Mouse (Mus musculus) limb, embryonic 12.5 days (tissue): ENCODE measurements around the gene Ksr2. TPM values are rescaled to one million over a fixed set of nuclear protein-coding genes. Genes with fewer than 3 reads are reported as not detected.
A peak's percentile ranks its signal among the peaks of the same experiment; 100 is the strongest.

Experiments used
- ATAC-seq: fragments of 200-750 bp; cut with Nextera tagmentation; 2 replicates; pipeline ENCODE4 v1.8.0; 2017; ENCODE audit warnings: low read depth, moderate TSS enrichment; ENCODE audit not compliant: insufficient number of reproducible peaks, insufficient read depth, low FRiP score, low TSS enrichment
- H3K27ac ChIP-seq: fragments of 300-500 bp; sonication (generic); 2 replicates; pipeline ENCODE4 v1.5.1; 2016; ENCODE audit warnings: mild to moderate bottlenecking, moderate library complexity
- H3K27me3 ChIP-seq: fragments of 300-500 bp; sonication (generic); 2 replicates; pipeline ENCODE4 v1.6.1; 2016; ENCODE audit warnings: mild to moderate bottlenecking, moderate library complexity
- H3K36me3 ChIP-seq: fragments of 300-500 bp; sonication (generic); 2 replicates; pipeline ENCODE4 v1.6.1; 2016; ENCODE audit warnings: mild to moderate bottlenecking, moderate library complexity
- H3K4me1 ChIP-seq: fragments of 300-500 bp; sonication (generic); replicated peaks from 2 replicates; pipeline ENCODE4 v1.6.1; 2016
- H3K4me2 ChIP-seq: fragments of 300-500 bp; sonication (generic); 2 replicates; pipeline ENCODE4 v1.6.1; 2016; ENCODE audit warnings: mild to moderate bottlenecking, moderate library complexity
- H3K4me3 ChIP-seq: fragments of 300-500 bp; sonication (generic); replicated peaks from 2 replicates; pipeline ENCODE4 v1.5.1; 2016; ENCODE audit warnings: mild to moderate bottlenecking
- H3K9ac ChIP-seq: fragments of 300-500 bp; sonication (generic); replicated peaks from 2 replicates; pipeline ENCODE4 v1.6.1; 2016; ENCODE audit warnings: mild to moderate bottlenecking, moderate library complexity
- H3K9me3 ChIP-seq: fragments of 300-500 bp; sonication (generic); 2 replicates; pipeline ENCODE4 v1.6.1; 2016; ENCODE audit warnings: mild to moderate bottlenecking, moderate library complexity
- WGBS: fragments of 180-500 bp; shearing (Covaris S2); methylation state at CpG from one replicate; pipeline ENCODE4 v1.1.7; 2016; 5-methylcytosine and 5-hydroxymethylcytosine counted together
- polyA plus RNA-seq: library from polyadenylated mRNA; unstranded; fragments of >200 nt; fragmentation: Nextera tagmentation; extraction: Ambion mirVana; gene quantifications from 2 replicates; pipeline ENCODE4 v1.2.1, GENCODE M21; 2016

Gene Ksr2
- polyA plus RNA-seq, 1 experiment from 2014 or later, result 0.16 TPM

DNA sequence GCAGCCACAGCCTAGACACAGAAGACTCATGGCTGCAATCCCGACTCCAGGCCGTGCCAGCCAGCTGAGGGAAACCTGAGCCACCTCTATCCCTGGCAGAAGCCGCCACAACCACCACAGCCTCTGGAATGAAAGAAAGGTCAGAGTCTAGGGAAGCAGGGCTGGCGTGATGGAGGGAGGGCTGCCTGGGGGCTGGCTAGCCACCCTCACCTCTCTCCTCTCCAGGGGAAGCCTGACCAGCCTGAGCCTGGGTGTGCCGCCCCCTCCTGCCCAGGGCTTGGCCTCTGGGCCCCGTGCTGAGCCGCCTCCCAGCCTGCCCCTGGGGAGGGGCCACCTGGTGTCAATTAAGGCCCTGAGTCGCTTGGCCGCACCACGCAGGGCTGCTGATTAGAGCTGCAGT lies 366.9 kb downstream of the Ksr2 start, which contains the start of gene Nos1:
TSS of gene Nos1 (plus strand) at position 352 of the 400 bp plus-strand sequence.
- peak within 1 kb of the TSS; percentile 27 for H3K4me2 ChIP-seq
- H3K27me3 ChIP-seq, result no peaks in the 10 kb centered on the region
- H3K27ac ChIP-seq, result 0 out of 2 replicates have a peak within 1 kb of the TSS, but pooled peaks have one; percentile 29
- H3K4me1 ChIP-seq, result peaks cover 16% of the 10 kb centered on the region
- no peaks in the 10 kb centered on the region for H3K9me3 ChIP-seq
- no peak within 1 kb of the TSS for H3K4me3 ChIP-seq
- 0 out of 2 replicates have a peak, but pooled peaks have one; percentile 33 for ATAC-seq
- H3K9ac ChIP-seq, result no peak within 1 kb of the TSS; the same call in 1 of the 2 replicates
- 5% methylated on average over 10 of the region's 10 CpGs for WGBS
- no peaks in the 10 kb centered on the region for H3K36me3 ChIP-seq

DNA sequence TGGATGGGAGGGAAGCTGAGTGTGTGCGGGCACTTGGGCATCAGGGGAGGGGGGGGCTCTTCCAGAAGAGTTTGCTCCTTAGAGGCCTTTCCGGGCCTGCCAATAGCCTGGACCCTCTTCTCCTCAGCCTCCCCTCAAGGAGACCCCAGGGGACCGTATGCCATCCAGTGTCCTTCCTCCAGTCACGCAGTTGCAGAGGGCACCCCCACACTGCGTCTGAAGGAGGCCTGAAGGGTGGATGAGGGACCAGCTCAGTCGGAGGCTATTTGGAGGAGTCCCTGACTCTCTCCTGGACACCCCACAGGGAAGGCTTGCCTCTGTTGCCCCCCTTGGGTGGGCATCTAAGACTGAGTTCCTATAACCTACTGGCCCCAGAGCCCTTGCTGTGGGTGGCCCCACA lies 367.4 kb downstream of the Ksr2 start:
- Histone ChIP-seq H3K9me3 (no peaks in the 10 kb centered on the region), H3K4me3 (no peak overlapping the region), H3K4me1 (peaks cover 16% of the 10 kb centered on the region), H3K9ac (no peak overlapping the region; the same call in 1 of the 2 replicates), H3K27ac (no peak overlapping the region), H3K36me3 (no peaks in the 10 kb centered on the region), H3K4me2 (peak overlapping the region; percentile 27), H3K27me3 (no peaks in the 10 kb centered on the region)
- no peak for ATAC-seq
- WGBS, result 38% methylated on average over 5 of the region's 6 CpGs

DNA sequence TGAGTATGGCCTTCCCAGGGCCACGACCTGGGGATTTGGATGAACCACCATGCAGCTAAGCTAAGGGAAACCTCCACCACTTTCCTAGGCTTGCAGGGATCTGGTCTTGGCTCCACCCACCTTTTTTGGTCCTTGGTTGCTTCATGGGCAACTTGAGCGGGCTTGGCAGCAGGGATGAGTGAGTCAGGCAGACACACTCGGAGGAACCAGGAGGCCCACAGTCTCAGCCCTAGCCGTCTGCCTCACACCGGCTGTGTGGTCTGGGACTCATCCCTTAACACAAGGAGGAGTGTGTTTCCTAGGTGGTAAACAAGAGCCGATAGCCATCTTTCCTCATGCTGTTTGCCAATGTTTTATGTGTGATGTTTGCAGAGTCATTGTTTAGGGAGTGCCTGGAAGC lies 376.3 kb downstream of the Ksr2 start:
- 66% methylated on average over 6 of the region's 6 CpGs for WGBS
- Histone ChIP-seq H3K4me3 (no peak overlapping the region), H3K27me3 (no peaks in the 10 kb centered on the region), H3K4me2 (no peak overlapping the region), H3K27ac (no peak overlapping the region), H3K9me3 (peaks cover 6% of the 10 kb centered on the region; the same call in 1 of the 2 replicates), H3K36me3 (no peaks in the 10 kb centered on the region), H3K4me1 (0 out of 2 replicates have a peak, but pooled peaks cover 5% of the 10 kb centered on the region), H3K9ac (no peak overlapping the region)
- no peak for ATAC-seq

DNA sequence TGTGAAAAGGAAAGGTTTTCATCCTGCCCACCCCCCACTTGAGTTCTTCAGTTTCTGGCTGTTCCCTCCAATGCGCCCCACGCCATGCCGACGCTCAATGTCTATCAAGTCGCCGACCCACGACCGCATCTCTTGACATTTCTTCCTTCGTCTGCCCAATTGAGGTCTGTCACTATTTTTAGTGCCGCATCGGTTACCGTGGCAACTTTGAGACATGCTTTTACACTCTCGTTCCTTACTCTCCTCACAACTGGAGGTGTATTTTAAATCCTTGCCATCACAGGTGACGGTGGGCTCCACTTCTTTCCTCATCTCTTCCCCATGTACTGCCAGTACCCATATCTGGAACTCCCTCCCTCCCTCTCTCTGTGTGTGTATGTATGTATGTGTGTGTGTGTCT lies 378.1 kb downstream of the Ksr2 start:
- 89% methylated on average over 14 of the region's 14 CpGs for WGBS
- H3K9me3 ChIP-seq, result peaks cover 6% of the 10 kb centered on the region; the same call in 1 of the 2 replicates
- no peak overlapping the region for H3K4me2 ChIP-seq
- no peak overlapping the region for H3K4me3 ChIP-seq
- no peaks in the 10 kb centered on the region for H3K36me3 ChIP-seq
- no peak overlapping the region for H3K9ac ChIP-seq
- H3K27me3 ChIP-seq, result no peaks in the 10 kb centered on the region; the same call in 1 of the 2 replicates
- H3K27ac ChIP-seq, result no peak overlapping the region
- ATAC-seq, result no peak
- H3K4me1 ChIP-seq, result 0 out of 2 replicates have a peak, but pooled peaks cover 5% of the 10 kb centered on the region

DNA sequence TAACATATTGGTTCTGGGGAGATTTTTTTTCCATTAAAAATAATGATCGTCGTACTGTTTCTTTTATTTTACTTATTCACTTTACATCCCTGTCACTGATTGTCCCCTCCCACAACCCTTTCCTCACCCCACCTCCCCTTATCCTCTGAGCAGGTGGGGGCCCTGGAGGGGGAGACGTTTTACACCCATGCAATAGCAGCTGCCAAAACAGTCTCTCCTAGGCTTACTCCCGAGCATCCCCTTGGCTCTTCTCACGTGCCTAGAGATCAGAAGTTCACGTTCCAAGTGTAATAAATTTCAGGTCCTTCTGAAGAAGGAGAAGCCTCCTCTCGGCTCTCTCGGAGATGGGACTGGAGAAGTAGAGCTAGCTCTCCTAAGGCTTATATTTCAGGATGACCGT lies 387.0 kb downstream of the Ksr2 start:
- no peak for ATAC-seq
- 60% methylated on average over 9 of the region's 9 CpGs for WGBS

DNA sequence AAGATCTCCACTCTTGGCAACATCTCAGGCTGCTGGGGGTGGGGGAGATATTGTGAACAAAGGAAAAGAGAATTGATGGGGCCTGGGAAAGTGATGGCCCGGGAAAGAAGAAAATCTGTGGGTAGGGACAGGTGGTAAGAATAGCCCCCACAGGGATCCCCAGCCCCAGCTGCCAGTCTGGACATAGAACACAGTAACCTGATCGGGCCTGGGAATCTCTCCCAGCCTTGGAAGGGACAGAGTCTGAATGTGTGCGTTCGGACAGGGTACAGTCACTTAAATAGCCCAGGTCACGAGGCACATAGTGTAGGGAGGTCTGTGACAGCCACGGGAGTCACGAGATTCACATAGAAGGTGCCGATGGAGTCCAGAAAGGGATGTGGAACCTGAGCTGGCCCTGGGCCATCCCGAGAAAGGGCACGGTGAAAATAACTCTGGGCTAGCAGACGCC lies 388.3 kb downstream of the Ksr2 start:
- Histone ChIP-seq H3K36me3 (no peaks in the 10 kb centered on the region), H3K4me2 (no peak overlapping the region), H3K4me1 (no peaks in the 10 kb centered on the region; the same call in 1 of the 2 replicates), H3K9me3 (no peaks in the 10 kb centered on the region), H3K27me3 (0 out of 2 replicates have a peak, but pooled peaks cover 3% of the 10 kb centered on the region), H3K4me3 (no peak overlapping the region), H3K27ac (no peak overlapping the region), H3K9ac (no peak overlapping the region)
- ATAC-seq, result no peak
- 76% methylated on average over 11 of the region's 11 CpGs for WGBS

More for the DNA sequence above, 387.0 kb downstream of the Ksr2 start:
- Histone ChIP-seq H3K4me3 (no peak overlapping the region), H3K9ac (no peak overlapping the region), H3K27me3 (no peaks in the 10 kb centered on the region), H3K4me1 (no peaks in the 10 kb centered on the region; the same call in 1 of the 2 replicates), H3K9me3 (no peaks in the 10 kb centered on the region), H3K27ac (no peak overlapping the region), H3K36me3 (no peaks in the 10 kb centered on the region), H3K4me2 (no peak overlapping the region)

DNA sequence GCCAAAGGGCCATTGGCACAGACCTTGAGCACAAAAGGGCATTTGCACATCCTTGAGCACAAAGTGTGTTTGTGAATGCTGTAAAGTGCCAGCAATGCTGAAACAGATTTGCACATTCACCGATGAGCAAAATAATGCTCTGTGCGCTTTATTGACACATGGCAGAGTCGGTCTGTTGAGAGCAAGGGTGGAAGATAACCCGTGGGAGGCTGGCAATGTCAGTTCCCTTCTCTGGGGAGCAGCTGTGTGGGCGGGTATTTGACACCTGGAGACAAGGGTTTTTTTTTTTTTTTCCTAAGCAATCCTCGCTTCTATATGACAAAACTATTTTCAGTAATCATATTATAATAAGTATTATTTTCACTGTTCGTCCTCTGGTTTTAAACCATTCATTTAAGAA lies 389.8 kb downstream of the Ksr2 start:
- WGBS, result 75% methylated on average over 7 of the region's 7 CpGs
- Histone ChIP-seq H3K36me3 (no peaks in the 10 kb centered on the region), H3K27me3 (0 out of 2 replicates have a peak, but pooled peaks cover 3% of the 10 kb centered on the region), H3K4me2 (no peak overlapping the region), H3K4me3 (no peak overlapping the region), H3K9me3 (no peaks in the 10 kb centered on the region), H3K9ac (no peak overlapping the region), H3K27ac (no peak overlapping the region), H3K4me1 (no peaks in the 10 kb centered on the region; the same call in 1 of the 2 replicates)
- no peak for ATAC-seq

DNA sequence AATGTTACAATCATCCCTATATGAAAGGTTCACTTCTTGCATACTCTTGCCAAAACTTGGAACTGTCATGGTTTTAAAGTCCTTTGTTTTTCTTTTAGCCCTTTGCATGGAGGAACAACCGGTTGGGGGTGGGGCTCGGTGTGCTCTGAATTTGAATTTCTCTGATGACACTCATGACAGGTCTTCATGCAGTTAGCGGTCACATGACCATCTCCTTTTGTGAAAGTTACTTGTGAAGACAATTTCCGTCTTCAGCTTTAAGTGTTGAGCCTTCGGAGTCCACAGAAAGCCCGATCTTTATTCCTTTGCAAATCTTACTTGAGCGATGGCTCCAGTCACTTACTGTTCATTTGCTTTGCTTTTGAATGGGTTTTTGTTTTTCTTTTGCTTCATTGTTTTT lies 397.1 kb downstream of the Ksr2 start:
- WGBS, result 89% methylated on average over 7 of the region's 7 CpGs
- H3K9me3 ChIP-seq, result no peaks in the 10 kb centered on the region
- H3K4me2 ChIP-seq, result no peak overlapping the region
- H3K4me3 ChIP-seq, result no peak overlapping the region
- no peak overlapping the region for H3K9ac ChIP-seq
- no peak overlapping the region for H3K27ac ChIP-seq
- H3K4me1 ChIP-seq, result no peaks in the 10 kb centered on the region; the same call in 1 of the 2 replicates
- H3K27me3 ChIP-seq, result 0 out of 2 replicates have a peak, but pooled peaks cover 3% of the 10 kb centered on the region
- no peaks in the 10 kb centered on the region for H3K36me3 ChIP-seq
- no peak for ATAC-seq

DNA sequence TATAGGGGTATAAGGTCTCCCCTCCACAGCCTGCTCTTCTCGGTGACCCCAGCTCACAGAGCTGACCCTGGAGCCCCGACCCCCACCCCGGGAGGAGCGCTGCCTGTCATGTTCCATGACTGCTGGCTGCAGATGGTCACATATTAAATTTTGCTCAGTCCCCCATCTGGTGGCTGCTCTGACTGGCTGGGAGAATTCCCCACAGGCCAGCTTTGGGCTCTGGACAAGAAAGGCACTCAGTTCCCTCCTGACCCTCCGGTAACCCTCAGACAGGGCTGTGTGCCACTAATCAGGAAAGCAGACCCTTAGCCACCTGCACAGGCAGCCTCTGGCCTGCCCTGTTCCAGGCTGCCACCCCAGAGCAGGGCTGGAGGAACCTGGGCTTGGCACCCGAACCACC lies 405.0 kb downstream of the Ksr2 start:
- H3K4me1 ChIP-seq, result no peaks in the 10 kb centered on the region; the same call in 1 of the 2 replicates
- ATAC-seq, result no peak
- no peak overlapping the region for H3K4me2 ChIP-seq
- WGBS, result 76% methylated on average over 6 of the region's 6 CpGs
- H3K27ac ChIP-seq, result no peak overlapping the region
- H3K9me3 ChIP-seq, result no peaks in the 10 kb centered on the region
- no peaks in the 10 kb centered on the region for H3K27me3 ChIP-seq
- no peaks in the 10 kb centered on the region for H3K36me3 ChIP-seq
- no peak overlapping the region for H3K4me3 ChIP-seq
- no peak overlapping the region for H3K9ac ChIP-seq

DNA sequence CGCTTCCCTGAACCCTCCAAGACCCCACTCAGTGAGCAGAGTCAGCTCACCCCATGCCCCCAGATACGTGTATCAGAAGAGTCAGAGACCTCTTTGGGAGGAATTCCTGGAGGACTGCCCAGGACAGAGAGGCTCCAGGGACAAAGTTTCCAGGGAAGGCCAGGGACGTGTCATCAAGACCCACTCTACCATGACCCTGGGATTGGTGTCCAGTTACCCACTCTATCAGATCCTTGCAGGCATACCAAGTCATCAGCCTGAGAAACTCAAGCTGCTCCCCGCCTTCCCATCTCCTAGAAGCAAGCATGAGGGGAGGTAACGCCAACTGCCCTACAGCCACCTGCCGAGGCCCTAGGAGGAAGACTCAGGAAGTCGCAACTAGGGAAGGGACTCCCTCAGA lies 406.6 kb downstream of the Ksr2 start:
- H3K27me3 ChIP-seq, result no peaks in the 10 kb centered on the region
- ATAC-seq, result no peak
- WGBS, result 71% methylated on average over 7 of the region's 7 CpGs

DNA sequence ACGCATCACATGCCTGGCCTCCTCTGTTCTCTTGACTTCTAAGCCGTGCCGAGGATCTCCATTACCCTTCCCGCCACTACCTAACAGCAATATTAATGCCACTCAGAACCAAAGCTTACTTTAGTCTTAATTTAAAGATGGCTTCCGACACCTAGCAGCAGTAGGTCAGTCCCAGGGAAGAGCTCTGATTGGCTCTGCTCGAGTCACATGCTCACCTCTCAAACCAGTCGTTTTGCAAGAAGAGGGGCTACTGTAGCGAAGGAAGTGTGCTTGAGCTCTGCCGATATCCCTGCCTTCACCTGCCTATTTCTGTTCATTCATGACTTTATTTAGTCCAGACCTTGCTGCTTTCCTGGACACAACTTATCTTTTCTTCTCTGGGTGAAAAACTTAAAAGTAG lies 410.0 kb downstream of the Ksr2 start:
- Histone ChIP-seq H3K9ac (no peak overlapping the region), H3K9me3 (peaks cover 6% of the 10 kb centered on the region; the same call in 1 of the 2 replicates), H3K27me3 (no peaks in the 10 kb centered on the region), H3K36me3 (no peaks in the 10 kb centered on the region), H3K4me3 (no peak overlapping the region), H3K4me2 (no peak overlapping the region), H3K4me1 (no peaks in the 10 kb centered on the region), H3K27ac (no peak overlapping the region)
- WGBS, result 92% methylated on average over 9 of the region's 9 CpGs
- no peak for ATAC-seq

More for the DNA sequence above, 406.6 kb downstream of the Ksr2 start:
- H3K9ac ChIP-seq, result no peak overlapping the region
- H3K4me2 ChIP-seq, result no peak overlapping the region
- no peaks in the 10 kb centered on the region for H3K36me3 ChIP-seq
- H3K27ac ChIP-seq, result no peak overlapping the region
- H3K4me1 ChIP-seq, result no peaks in the 10 kb centered on the region; the same call in 1 of the 2 replicates
- no peak overlapping the region for H3K4me3 ChIP-seq
- peaks cover 6% of the 10 kb centered on the region; the same call in 1 of the 2 replicates for H3K9me3 ChIP-seq

DNA sequence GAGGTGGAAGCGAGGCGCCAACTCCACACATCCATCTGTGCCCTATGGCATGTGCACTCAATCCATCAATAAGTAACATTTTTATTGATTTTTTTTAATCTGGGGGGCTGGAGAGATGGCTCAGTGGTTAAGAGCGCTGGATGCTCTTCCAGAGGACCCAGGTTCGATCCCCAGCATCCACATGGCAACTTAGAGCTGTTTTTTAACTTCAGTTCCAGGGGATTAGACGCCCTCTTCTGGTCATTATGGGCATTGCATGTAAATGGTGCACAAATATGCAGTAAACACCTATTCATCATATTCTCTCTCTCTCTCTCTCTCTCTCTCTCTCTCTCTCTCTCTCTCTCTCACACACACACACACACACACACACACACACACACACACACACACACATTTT lies 410.7 kb downstream of the Ksr2 start:
- Histone ChIP-seq H3K36me3 (no peaks in the 10 kb centered on the region), H3K4me3 (no peak overlapping the region), H3K27me3 (no peaks in the 10 kb centered on the region), H3K9me3 (peaks cover 6% of the 10 kb centered on the region; the same call in 1 of the 2 replicates), H3K27ac (no peak overlapping the region), H3K4me1 (no peaks in the 10 kb centered on the region), H3K4me2 (no peak overlapping the region), H3K9ac (no peak overlapping the region)
- whole genome bisulfite sequencing, result 73% methylated on average over 5 of the region's 5 CpGs
- no peak for ATAC-seq
